Mouse (Mus musculus) right cerebral cortex, adult 2 months (tissue): Measurements from ENCODE around the gene Psg23.
"Not testable (repeated sequence)": the region's sequence is repeated elsewhere in the genome, so short reads cannot be mapped to it uniquely, and the experiment has no call there.

Experiments
- DNase-seq, 2 experiments: peaks; one replicate each; pipeline ENCODE4 v3.0.0; 2021 to 2022; ENCODE audit warnings: low spot score in 2 of 2

The Psg23 gene

DNA sequence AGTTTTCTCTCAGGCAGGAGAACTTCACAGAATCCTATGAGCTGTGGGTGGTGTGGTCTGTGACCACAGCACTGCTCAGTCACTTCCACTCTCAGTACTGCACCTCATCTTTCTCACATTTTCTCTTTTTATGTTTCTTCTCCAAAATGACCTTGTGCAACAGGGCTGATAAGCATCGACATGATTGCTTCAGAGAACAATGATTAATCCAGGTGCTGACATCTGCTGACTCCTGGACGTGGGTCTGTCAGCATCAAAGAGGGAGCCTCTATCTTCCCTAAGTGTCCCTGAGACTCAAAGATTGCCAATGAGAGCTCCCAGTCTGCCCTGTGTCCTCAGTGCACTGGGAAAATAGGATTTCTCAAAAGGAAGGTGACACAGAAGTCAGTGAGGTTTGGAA lies at the start of gene Psg23:
Gene Psg23, minus strand, starts transcription at position 101 of the 400 bp plus-strand sequence.
- DNase-seq, result not testable (repeated sequence)

- not testable (repeated sequence) for DNase-seq
These were observed 40.3 kb upstream of the Psg23 start, which contains the start of gene Psg21 for GRCm38 (mm10) chr7:18656625-18657024. Gene Psg21, minus strand, starts transcription at chr7:18656725.

DNA sequence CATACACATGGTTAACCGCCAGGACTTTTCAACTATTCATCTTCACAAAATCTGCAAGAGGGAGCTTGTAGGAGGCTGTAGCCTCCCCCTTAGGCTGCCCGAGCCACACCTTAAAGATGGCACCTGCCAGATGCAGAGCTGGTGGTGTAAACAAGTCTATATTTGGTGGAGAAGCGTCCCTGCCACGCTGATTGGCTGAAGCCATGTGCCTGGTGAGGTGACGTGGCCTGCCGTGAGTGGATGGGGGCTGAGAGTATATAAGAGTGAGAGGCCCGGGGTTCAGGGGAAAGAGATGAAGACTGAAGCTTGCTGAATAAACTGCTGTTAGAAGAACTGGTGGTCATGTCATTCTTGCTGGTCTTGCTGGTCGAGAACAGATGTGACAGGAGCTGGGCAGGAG lies 10.6 kb upstream of the Psg23 start:
- not testable (repeated sequence) for DNase-seq

- no peak for DNase-seq
These were observed 49.1 kb downstream of the Psg23 start, which contains the start of gene Psg27 for GRCm38 (mm10) chr7:18567205-18567604. Gene Psg27, minus strand, starts transcription at chr7:18567305.

DNA sequence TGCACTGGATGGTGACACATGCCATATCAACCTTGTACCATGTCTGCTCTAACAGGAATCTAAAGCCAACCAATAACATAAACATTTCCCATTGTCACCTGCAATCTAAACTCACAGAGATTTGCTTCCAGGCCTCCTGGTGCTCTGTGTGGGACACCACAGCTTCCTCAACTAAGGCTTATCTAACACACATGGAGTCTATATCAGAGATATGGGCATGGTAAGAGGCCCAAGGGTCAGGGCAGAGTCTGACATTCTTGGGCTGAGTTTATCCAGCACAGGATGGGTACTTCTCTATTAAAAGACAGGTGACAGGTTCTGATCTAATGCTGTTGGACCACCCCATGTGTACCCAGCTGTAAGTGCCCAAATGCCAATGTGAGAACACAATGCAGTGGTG lies 56.5 kb downstream of the Psg23 start:
- no peak for DNase-seq
